Mouse (Mus musculus) hindbrain, embryonic 16.5 days (tissue): Measurements from ENCODE around the gene Fkbp10. TPM values are rescaled to one million over a fixed set of nuclear protein-coding genes. Genes with fewer than 3 reads are reported as not detected.

Source experiments
- ATAC-seq: fragments of 200-750 bp; cut with Nextera tagmentation; 2 replicates; pipeline ENCODE4 v1.8.0; 2017; ENCODE audit warnings: moderate TSS enrichment, moderate library complexity
- H3K27ac ChIP-seq: fragments of 300-500 bp; sonication (generic); 2 replicates; pipeline ENCODE4 v1.5.1; 2014; ENCODE audit warnings: low read depth, mild to moderate bottlenecking, control low read depth, low read length, moderate library complexity
- H3K27me3 ChIP-seq: fragments of 300-500 bp; sonication (generic); replicated peaks from 2 replicates; pipeline ENCODE4 v1.6.1; 2014; ENCODE audit warnings: low read length; ENCODE audit not compliant: control insufficient read depth, insufficient read depth
- H3K36me3 ChIP-seq: fragments of 300-500 bp; sonication (generic); 2 replicates; pipeline ENCODE4 v1.6.1; 2014; ENCODE audit warnings: mild to moderate bottlenecking, low read length, moderate library complexity, mixed read lengths; ENCODE audit not compliant: control insufficient read depth, insufficient read depth
- H3K4me1 ChIP-seq: fragments of 300-500 bp; sonication (generic); 2 replicates; pipeline ENCODE4 v1.6.1; 2014; ENCODE audit warnings: low read depth, low read length; ENCODE audit not compliant: control insufficient read depth, insufficient read depth
- H3K4me2 ChIP-seq: fragments of 300-500 bp; sonication (generic); 2 replicates; pipeline ENCODE4 v1.6.1; 2014; ENCODE audit warnings: mild to moderate bottlenecking, low read length, control low read depth, moderate library complexity
- H3K4me3 ChIP-seq: fragments of 300-500 bp; sonication (generic); 2 replicates; pipeline ENCODE4 v1.5.1; 2014; ENCODE audit warnings: mild to moderate bottlenecking, low read length, control low read depth, moderate library complexity
- H3K9ac ChIP-seq: fragments of 300-500 bp; sonication (generic); 2 replicates; pipeline ENCODE4 v1.6.1; 2014; ENCODE audit warnings: low read depth, mild to moderate bottlenecking, control low read depth, low read length, moderate library complexity
- H3K9me3 ChIP-seq: fragments of 300-500 bp; sonication (generic); 2 replicates; pipeline ENCODE4 v1.6.1; 2014; ENCODE audit warnings: mild to moderate bottlenecking, low read length, moderate library complexity; ENCODE audit not compliant: control insufficient read depth
- WGBS: fragments of 180-500 bp; shearing (Covaris S2); extraction: QIAGEN DNeasy Blood & Tissue Kit; methylation state at CpG from one replicate; pipeline ENCODE4 v1.1.7; 2014; 5-methylcytosine and 5-hydroxymethylcytosine counted together
- polyA plus RNA-seq: library from polyadenylated mRNA; unstranded; fragments of >200 nt; fragmentation: Nextera tagmentation; extraction: Ambion mirVana; gene quantifications from 2 replicates; pipeline ENCODE4 v1.2.1, GENCODE M21; 2015

The Fkbp10 gene
- polyA plus RNA-seq, 1 experiment from 2014 or later = 29.2 TPM

DNA sequence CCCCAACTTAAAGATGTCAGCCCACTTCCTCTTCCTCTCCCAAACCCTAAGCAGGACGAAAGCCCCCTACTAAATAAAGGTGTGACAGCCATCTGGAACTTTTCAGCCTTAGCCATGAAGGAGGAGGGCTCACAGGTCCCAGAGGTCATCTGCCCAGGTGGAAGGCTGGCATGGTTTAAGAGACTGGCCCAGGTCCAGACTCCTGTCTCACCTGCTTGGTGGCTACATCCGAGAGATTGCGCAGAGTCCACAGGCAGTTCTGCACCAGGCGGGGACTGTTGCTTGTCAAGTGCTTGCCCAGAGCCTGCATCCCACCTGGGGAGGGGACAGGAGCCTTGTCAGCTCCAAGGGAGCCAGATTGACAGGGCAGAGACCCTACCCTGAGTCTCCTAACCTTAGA is 36.2 kb upstream of the Fkbp10 start:
- H3K9ac ChIP-seq = no peak overlapping the region
- WGBS = 97% methylated on average over 4 of the region's 4 CpGs
- peaks cover 61% of the 10 kb centered on the region for H3K36me3 ChIP-seq
- no peak overlapping the region for H3K27ac ChIP-seq
- no peak overlapping the region for H3K4me2 ChIP-seq
- no peak overlapping the region for H3K4me3 ChIP-seq
- no peaks in the 10 kb centered on the region for H3K4me1 ChIP-seq
- ATAC-seq = no peak
- H3K27me3 ChIP-seq = no peaks in the 10 kb centered on the region
- H3K9me3 ChIP-seq = no peaks in the 10 kb centered on the region

DNA sequence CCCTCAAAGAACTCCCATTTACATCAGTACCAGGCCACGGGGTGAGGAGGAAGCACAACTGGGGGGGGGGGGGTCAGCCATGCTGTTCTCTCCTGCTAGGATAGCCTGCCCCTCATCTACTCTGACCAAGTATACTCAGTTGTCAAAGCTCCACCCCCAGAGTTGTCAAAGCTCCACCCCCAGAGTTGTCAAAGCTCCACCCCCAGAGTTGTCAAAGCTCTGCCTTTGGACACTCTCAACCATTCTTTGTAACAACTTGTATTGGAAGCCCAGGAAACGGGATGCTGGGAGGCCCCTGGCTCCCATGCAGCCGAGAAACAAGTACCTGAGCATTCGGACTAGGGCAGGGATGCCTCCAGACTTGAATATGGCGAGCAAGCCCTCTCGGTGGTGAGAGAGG is 32.8 kb upstream of the Fkbp10 start:
- Histone ChIP-seq H3K27me3 (no peaks in the 10 kb centered on the region), H3K4me1 (peaks cover under 1% of the 10 kb centered on the region; the same call in 1 of the 2 replicates), H3K4me2 (no peak overlapping the region), H3K36me3 (peaks cover 52% of the 10 kb centered on the region), H3K9ac (no peak overlapping the region), H3K4me3 (no peak overlapping the region), H3K9me3 (no peaks in the 10 kb centered on the region), H3K27ac (no peak overlapping the region)
- no peak for ATAC-seq
- 91% methylated on average over 6 of the region's 6 CpGs for WGBS

DNA sequence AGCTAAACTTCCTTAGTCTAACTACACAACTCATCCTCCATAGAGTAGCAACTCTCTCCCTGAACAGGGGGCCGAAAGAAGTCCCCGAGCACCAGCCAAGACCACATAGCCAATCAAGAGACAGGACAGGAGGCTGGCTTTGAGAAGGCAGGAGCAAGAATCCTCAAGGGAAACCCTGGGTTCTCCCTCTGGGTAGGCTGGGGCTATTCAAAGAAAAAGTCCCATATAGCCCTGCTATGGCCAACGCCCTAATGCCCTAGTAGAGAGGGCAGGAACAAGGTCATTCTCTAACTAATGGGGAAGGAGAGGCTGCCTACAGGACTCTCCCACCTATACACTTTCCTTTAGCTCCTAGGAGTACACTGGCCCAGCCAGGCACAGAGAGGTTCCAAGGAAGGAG is 30.5 kb upstream of the Fkbp10 start:
- 95% methylated on average over 3 of the region's 3 CpGs for WGBS

GRCm38 (mm10) chr11:100386586-100386985 is 28.9 kb upstream of the Fkbp10 start:
- Histone ChIP-seq H3K4me1 (peaks cover 16% of the 10 kb centered on the region), H3K9me3 (no peaks in the 10 kb centered on the region), H3K9ac (no peak overlapping the region), H3K4me3 (no peak overlapping the region), H3K36me3 (peaks cover 31% of the 10 kb centered on the region), H3K27ac (no peak overlapping the region), H3K4me2 (no peak overlapping the region), H3K27me3 (no peaks in the 10 kb centered on the region)
- 52% methylated on average over 5 of the region's 5 CpGs for WGBS
- no peak for ATAC-seq

More for the DNA sequence above, 30.5 kb upstream of the Fkbp10 start:
- Histone ChIP-seq H3K36me3 (peaks cover 35% of the 10 kb centered on the region), H3K27ac (no peak overlapping the region), H3K27me3 (no peaks in the 10 kb centered on the region), H3K4me3 (no peak overlapping the region), H3K9me3 (no peaks in the 10 kb centered on the region), H3K4me2 (no peak overlapping the region), H3K9ac (no peak overlapping the region), H3K4me1 (peaks cover 9% of the 10 kb centered on the region)
- ATAC-seq = no peak

GRCm38 (mm10) chr11:100387111-100387510 is 28.4 kb upstream of the Fkbp10 start:
- no peak for ATAC-seq
- WGBS = 83% methylated on average over 6 of the region's 6 CpGs

DNA sequence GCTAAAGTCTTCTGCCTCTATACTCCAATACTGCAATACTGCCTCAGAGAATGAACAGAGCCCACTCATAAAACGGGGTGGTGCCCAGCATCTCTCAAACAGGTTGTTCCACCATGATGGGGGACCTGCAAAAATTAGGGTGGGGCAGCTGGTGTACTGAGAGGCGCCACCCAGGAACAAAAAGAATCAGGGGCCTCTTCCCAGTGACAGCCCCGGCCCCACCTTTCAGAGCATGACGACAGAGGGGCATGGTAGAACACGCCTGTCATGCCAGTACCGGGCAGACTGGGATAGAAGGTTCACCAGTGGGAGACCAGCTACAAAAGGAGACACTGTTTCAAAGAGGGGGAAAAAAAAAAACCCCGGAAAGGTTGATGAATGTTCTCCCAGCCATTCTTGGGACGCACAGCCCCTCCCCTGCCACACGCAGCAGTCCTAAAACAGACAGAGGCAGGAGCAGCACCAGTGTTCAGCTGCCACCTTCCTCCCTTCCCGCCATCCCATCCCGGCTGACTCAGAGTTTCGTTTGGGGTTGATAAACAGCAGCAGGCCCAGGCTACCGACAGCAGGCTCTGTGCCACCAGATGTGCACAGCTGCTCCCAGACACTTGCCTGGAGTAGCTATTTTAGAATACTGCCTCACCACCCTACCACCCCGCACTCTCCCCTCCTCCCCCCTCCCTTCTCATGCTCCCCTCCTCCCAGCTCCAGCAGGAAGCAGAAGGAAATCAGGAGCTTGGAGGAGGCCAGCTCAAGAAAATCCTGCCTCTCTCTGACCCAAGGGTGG is 27.7 kb upstream of the Fkbp10 start:
- ATAC-seq = no peak
- Histone ChIP-seq H3K4me1 (peaks cover 16% of the 10 kb centered on the region), H3K9me3 (no peaks in the 10 kb centered on the region), H3K4me2 (no peak overlapping the region), H3K9ac (no peak overlapping the region), H3K36me3 (peaks cover 23% of the 10 kb centered on the region), H3K4me3 (no peak overlapping the region), H3K27me3 (no peaks in the 10 kb centered on the region), H3K27ac (no peak overlapping the region)
- WGBS = 48% methylated on average over 14 of the region's 14 CpGs

More at GRCm38 (mm10) chr11:100387111-100387510, 28.4 kb upstream of the Fkbp10 start:
- H3K4me3 ChIP-seq = no peak overlapping the region
- H3K27ac ChIP-seq = no peak overlapping the region
- no peak overlapping the region for H3K9ac ChIP-seq
- H3K9me3 ChIP-seq = no peaks in the 10 kb centered on the region
- H3K4me1 ChIP-seq = peaks cover 16% of the 10 kb centered on the region
- H3K27me3 ChIP-seq = no peaks in the 10 kb centered on the region
- peaks cover 27% of the 10 kb centered on the region for H3K36me3 ChIP-seq
- no peak overlapping the region for H3K4me2 ChIP-seq

- Histone ChIP-seq H3K27ac (no peak overlapping the region), H3K4me3 (no peak overlapping the region), H3K9ac (no peak overlapping the region), H3K4me1 (peaks cover 16% of the 10 kb centered on the region), H3K9me3 (no peaks in the 10 kb centered on the region), H3K36me3 (peaks cover 15% of the 10 kb centered on the region), H3K27me3 (no peaks in the 10 kb centered on the region), H3K4me2 (no peak overlapping the region)
- WGBS = 89% methylated on average over 6 of the region's 6 CpGs
- no peak for ATAC-seq
These were observed 26.9 kb upstream of the Fkbp10 start for GRCm38 (mm10) chr11:100388588-100388987.

- no peak overlapping the region for H3K9ac ChIP-seq
- no peak overlapping the region for H3K4me3 ChIP-seq
- peak overlapping the region; percentile 16; the same call in 1 of the 2 replicates for H3K27ac ChIP-seq
- no peak overlapping the region for H3K4me2 ChIP-seq
- 39% methylated on average over 8 of the region's 8 CpGs for WGBS
- H3K36me3 ChIP-seq = peaks cover 7% of the 10 kb centered on the region
- H3K27me3 ChIP-seq = no peaks in the 10 kb centered on the region
- H3K9me3 ChIP-seq = no peaks in the 10 kb centered on the region
- peaks cover 19% of the 10 kb centered on the region for H3K4me1 ChIP-seq
- peak; percentile 12; the same call in 1 of the 2 replicates for ATAC-seq
These were observed 25.5 kb upstream of the Fkbp10 start for GRCm38 (mm10) chr11:100389931-100390445.

DNA sequence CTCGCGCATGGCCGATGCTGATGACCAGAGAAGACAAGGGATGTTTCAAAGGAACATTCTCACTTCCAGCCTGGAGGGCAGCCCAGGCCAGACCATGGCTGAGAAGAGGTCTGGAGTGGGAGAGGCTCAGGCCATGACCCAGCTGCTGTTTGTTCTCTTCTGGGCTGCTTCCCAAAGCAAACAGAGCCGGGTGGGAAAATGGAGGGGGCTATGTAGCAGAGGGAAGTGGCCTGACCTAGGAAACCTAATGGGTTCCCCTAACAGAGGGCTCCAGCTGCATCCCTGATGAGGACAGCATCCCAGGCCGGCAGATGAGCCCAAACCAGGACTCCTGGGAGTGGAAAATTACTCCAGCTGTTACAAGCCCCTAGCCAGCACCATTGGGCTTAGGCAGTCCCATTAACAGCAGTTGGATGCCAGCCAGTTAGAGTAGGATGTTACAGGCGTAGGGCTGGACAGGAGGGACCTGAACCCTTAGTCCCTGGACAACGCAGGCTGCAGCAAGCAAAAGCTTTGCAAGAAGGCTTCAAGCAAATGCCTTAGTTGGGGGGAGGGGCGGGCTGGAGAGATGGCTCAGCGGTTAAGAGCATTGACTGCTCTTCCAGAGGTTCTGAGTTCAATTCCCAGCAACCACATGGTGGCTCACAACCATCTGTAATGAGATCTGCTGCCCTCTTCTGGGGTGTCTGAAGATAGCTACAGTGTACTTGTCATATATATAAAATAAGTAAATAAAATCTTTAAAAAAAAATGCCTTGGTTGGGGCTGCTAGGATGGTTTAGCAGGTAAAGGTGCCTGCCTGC is 24.2 kb upstream of the Fkbp10 start:
- WGBS = 66% methylated on average over 9 of the region's 9 CpGs
- peaks cover 32% of the 10 kb centered on the region for H3K4me1 ChIP-seq
- peak; percentile 52 for ATAC-seq

More for the DNA sequence above, 24.2 kb upstream of the Fkbp10 start:
- H3K9ac ChIP-seq = no peak overlapping the region
- no peak overlapping the region for H3K4me2 ChIP-seq
- no peak overlapping the region for H3K4me3 ChIP-seq
- no peaks in the 10 kb centered on the region for H3K27me3 ChIP-seq
- H3K27ac ChIP-seq = peak overlapping the region; percentile 44; the same call in 1 of the 2 replicates
- H3K36me3 ChIP-seq = no peaks in the 10 kb centered on the region
- H3K9me3 ChIP-seq = no peaks in the 10 kb centered on the region
